ENCODE assay signal across 23 mouse cellular contexts in genomic region chr14:32707938-32708337, GRCm38 (mm10). TPM values are rescaled to one million over a fixed set of nuclear protein-coding genes. Genes with fewer than 3 reads are reported as not detected.
DNase-seq lines count a peak whose midpoint lies in the region; ATAC-seq and TF ChIP-seq lines count a peak whose summit lies in the region.
"Had no signal": no experiment of that assay in that cellular context is flagged by ENCODE, and none has a peak within 500 bp of the region (broad histone marks: within the 10 kb centered on the region; RNA-seq: fewer than 3 reads in every experiment).

No protein-coding gene starts in this region.

- no peaks in the 10 kb centered on the region for H3K36me3 ChIP-seq in heart, adult 2 months (ENCODE audit: control insufficient read depth, insufficient read depth, low read length)
- H3K36me3 ChIP-seq in heart, embryonic 11.5 days (ENCODE audit: control insufficient read depth, insufficient read depth, low read length) = no peaks in the 10 kb centered on the region
- H3K36me3 ChIP-seq in heart, embryonic 16.5 days (ENCODE audit: control insufficient read depth, insufficient read depth) = no peaks in the 10 kb centered on the region
- H3K36me3 ChIP-seq in stomach, postnatal 0 days (ENCODE audit: control insufficient read depth, insufficient read depth, low read length) = no peaks in the 10 kb centered on the region
- H3K36me3 ChIP-seq in midbrain, embryonic 10.5 days = no peaks in the 10 kb centered on the region
- H3K36me3 ChIP-seq in liver, embryonic 11.5 days (ENCODE audit: control insufficient read depth, insufficient read depth, low read length) = no peaks in the 10 kb centered on the region
- H3K36me3 ChIP-seq: forebrain, embryonic 12.5 days; hindbrain, embryonic 12.5 days had no signal

- H3K4me2 ChIP-seq in heart, embryonic 11.5 days = no peak overlapping the region
- no peak overlapping the region for H3K4me2 ChIP-seq in heart, embryonic 16.5 days (ENCODE audit: low read depth, low read length)
- no peak overlapping the region for H3K4me2 ChIP-seq in stomach, postnatal 0 days (replicated peaks; ENCODE audit: low read depth)
- no peak overlapping the region for H3K4me2 ChIP-seq in liver, embryonic 11.5 days
- H3K4me2 ChIP-seq: forebrain, embryonic 12.5 days; hindbrain, embryonic 12.5 days had no signal

- H3K79me2 ChIP-seq in heart, adult 2 months (replicated peaks; ENCODE audit: control insufficient read depth, insufficient read depth, low read length) = no peaks in the 10 kb centered on the region

- H3K9me3 ChIP-seq in heart, embryonic 11.5 days (replicated peaks; ENCODE audit: control insufficient read depth, low read length) = no peaks in the 10 kb centered on the region
- H3K9me3 ChIP-seq in heart, embryonic 16.5 days (replicated peaks; ENCODE audit: control insufficient read depth, low read length) = no peaks in the 10 kb centered on the region
- no peaks in the 10 kb centered on the region for H3K9me3 ChIP-seq in stomach, postnatal 0 days (ENCODE audit: control insufficient read depth, low read length)
- no peaks in the 10 kb centered on the region for H3K9me3 ChIP-seq in midbrain, embryonic 10.5 days (replicated peaks)
- no peaks in the 10 kb centered on the region for H3K9me3 ChIP-seq in liver, embryonic 11.5 days (ENCODE audit: control insufficient read depth, low read length)
- H3K9me3 ChIP-seq: forebrain, embryonic 12.5 days; hindbrain, embryonic 12.5 days had no signal

- peak; percentile 46; the same call in 1 of the 2 replicates for TF ChIP-seq EP300 in heart, adult 2 months (IDR thresholded peaks at IDR 0.05; ENCODE audit: insufficient read depth, low read depth, low read length)
- no peak for TF ChIP-seq EP300 in stomach, postnatal 0 days (optimal IDR thresholded peaks at IDR 0.05)

- intact Hi-C loops in heart, adult 2 months (cut with DNase I) = no loop called here
- intact Hi-C loops in gastrocnemius, postnatal 14 days (cut with DNase I; ENCODE audit: low total_unique reads) = no loop called here

- no peak for ATAC-seq in heart, embryonic 11.5 days (replicated peaks; ENCODE audit: insufficient number of reproducible peaks, low FRiP score, low TSS enrichment)
- peak; percentile 43; the same call in 1 of the 2 replicates for ATAC-seq in heart, embryonic 16.5 days (replicated peaks; ENCODE audit: extremely low read depth, insufficient read depth, low FRiP score)
- ATAC-seq in stomach, postnatal 0 days (ENCODE audit: low FRiP score, low TSS enrichment) = 0 out of 2 replicates have a peak, but pooled peaks have one; percentile 24
- ATAC-seq in liver, embryonic 11.5 days (replicated peaks; ENCODE audit: low FRiP score) = no peak

- TF ChIP-seq POLR2A in heart, adult 2 months (IDR thresholded peaks at IDR 0.05; ENCODE audit: insufficient read depth, low read depth, low read length) = no peak

- WGBS in heart, adult 2 months = 57% methylated on average over 8 of the region's 8 CpGs
- WGBS in heart, embryonic 11.5 days (ENCODE audit: insufficient replicate concordance) = 43% methylated on average over 8 of the region's 8 CpGs
- WGBS in heart, embryonic 16.5 days = 43% methylated on average over 8 of the region's 8 CpGs
- 59% methylated on average over 8 of the region's 8 CpGs for WGBS in stomach, postnatal 0 days
- WGBS in midbrain, embryonic 10.5 days = 70% methylated on average over 8 of the region's 8 CpGs
- 65% methylated on average over 8 of the region's 8 CpGs for WGBS in liver, embryonic 11.5 days

- no peak overlapping the region for H3K9ac ChIP-seq in heart, adult 2 months (ENCODE audit: low read depth, low read length)
- no peak overlapping the region for H3K9ac ChIP-seq in heart, embryonic 11.5 days (ENCODE audit: low read depth, low read length)
- H3K9ac ChIP-seq in heart, embryonic 16.5 days (ENCODE audit: low read length) = no peak overlapping the region
- H3K9ac ChIP-seq in stomach, postnatal 0 days (ENCODE audit: low read length) = no peak overlapping the region
- H3K9ac ChIP-seq in liver, embryonic 11.5 days (ENCODE audit: low read depth, low read length) = no peak overlapping the region
- H3K9ac ChIP-seq: forebrain, embryonic 12.5 days; hindbrain, embryonic 12.5 days had no signal

- H3K27ac ChIP-seq in heart, adult 2 months = peak overlapping the region; percentile 23; the same call in 1 of the 2 replicates
- H3K27ac ChIP-seq in heart, embryonic 11.5 days (ENCODE audit: low read depth, low read length) = no peak overlapping the region
- H3K27ac ChIP-seq in heart, embryonic 16.5 days (ENCODE audit: low read length) = no peak overlapping the region
- no peak overlapping the region for H3K27ac ChIP-seq in stomach, postnatal 0 days (replicated peaks)
- no peak overlapping the region for H3K27ac ChIP-seq in midbrain, embryonic 10.5 days (replicated peaks)
- no peak overlapping the region for H3K27ac ChIP-seq in liver, embryonic 11.5 days (ENCODE audit: low read depth, low read length)
- H3K27ac ChIP-seq: forebrain, embryonic 12.5 days; hindbrain, embryonic 12.5 days had no signal

- no peak for TF ChIP-seq CTCF in heart, adult 2 months (IDR thresholded peaks at IDR 0.05)
- no peak for TF ChIP-seq CTCF in stomach, postnatal 0 days (IDR thresholded peaks at IDR 0.05; ENCODE audit: low read depth)

- H3K4me3 ChIP-seq in heart, adult 2 months = no peak overlapping the region
- H3K4me3 ChIP-seq in heart, embryonic 11.5 days (ENCODE audit: low read depth, low read length) = no peak overlapping the region
- no peak overlapping the region for H3K4me3 ChIP-seq in heart, embryonic 16.5 days (ENCODE audit: low read length)
- H3K4me3 ChIP-seq in stomach, postnatal 0 days (ENCODE audit: low read depth, low read length) = no peak overlapping the region
- no peak overlapping the region for H3K4me3 ChIP-seq in midbrain, embryonic 10.5 days
- no peak overlapping the region for H3K4me3 ChIP-seq in liver, embryonic 11.5 days (ENCODE audit: low read depth, low read length)
- H3K4me3 ChIP-seq: forebrain, embryonic 12.5 days; hindbrain, embryonic 12.5 days had no signal

- no peaks in the 10 kb centered on the region for H3K27me3 ChIP-seq in heart, adult 2 months (ENCODE audit: control insufficient read depth, insufficient read depth, low read length)
- H3K27me3 ChIP-seq in heart, embryonic 11.5 days (ENCODE audit: control insufficient read depth, insufficient read depth, low read length) = no peaks in the 10 kb centered on the region; the same call in 1 of the 2 replicates
- H3K27me3 ChIP-seq in heart, embryonic 16.5 days (ENCODE audit: control insufficient read depth, insufficient read depth, low read length) = no peaks in the 10 kb centered on the region
- no peaks in the 10 kb centered on the region for H3K27me3 ChIP-seq in stomach, postnatal 0 days (ENCODE audit: control insufficient read depth, insufficient read depth, low read length)
- H3K27me3 ChIP-seq in midbrain, embryonic 10.5 days (ENCODE audit: low read depth, poor library complexity, severe bottlenecking) = no peaks in the 10 kb centered on the region
- H3K27me3 ChIP-seq in liver, embryonic 11.5 days (replicated peaks; ENCODE audit: control insufficient read depth, insufficient read depth, low read length) = no peaks in the 10 kb centered on the region
- H3K27me3 ChIP-seq: forebrain, embryonic 12.5 days; hindbrain, embryonic 12.5 days had no signal

- peaks cover 1% of the 10 kb centered on the region; the same call in 1 of the 2 replicates for H3K4me1 ChIP-seq in heart, adult 2 months (ENCODE audit: control insufficient read depth, insufficient read depth, low read length)
- H3K4me1 ChIP-seq in heart, embryonic 11.5 days (ENCODE audit: control insufficient read depth, insufficient read depth, low read length) = peaks cover 10% of the 10 kb centered on the region
- H3K4me1 ChIP-seq in heart, embryonic 16.5 days (ENCODE audit: control insufficient read depth, insufficient read depth, low read length) = 0 out of 2 replicates have a peak, but pooled peaks cover 4% of the 10 kb centered on the region
- no peaks in the 10 kb centered on the region for H3K4me1 ChIP-seq in stomach, postnatal 0 days (replicated peaks; ENCODE audit: control insufficient read depth, insufficient read depth)
- no peaks in the 10 kb centered on the region; the same call in 1 of the 2 replicates for H3K4me1 ChIP-seq in midbrain, embryonic 10.5 days
- no peaks in the 10 kb centered on the region for H3K4me1 ChIP-seq in liver, embryonic 11.5 days (replicated peaks; ENCODE audit: control insufficient read depth, insufficient read depth, low read length)
- H3K4me1 ChIP-seq: hindbrain, embryonic 12.5 days had no signal

- peak in 1 of 2 experiments; percentile 56 for DNase-seq in heart, adult 2 months
- peak; percentile 64 for DNase-seq in gastrocnemius, postnatal 14 days
- no peak for DNase-seq in stomach, postnatal 0 days (ENCODE audit: low spot score)
- DNase-seq in midbrain, embryonic 10.5 days (ENCODE audit: low spot score) = no peak
- DNase-seq in left cerebral cortex, adult 18-20 months (ENCODE audit: low spot score in 2 of 2) = no peak
- DNase-seq in liver, embryonic 11.5 days (ENCODE audit: low spot score) = no peak
- DNase-seq: adrenal gland, postnatal 25 days; cerebellum, adult 11-12 months; cerebellum, postnatal 25 days; kidney, adult 18-20 months; kidney, postnatal 10 days; layer of hippocampus, postnatal 36 days; left cerebral cortex, postnatal 4 days; lung, adult 2 months; lung, postnatal 36 days; thymus, adult 18-20 months; thymus, postnatal 4 days had no signal

RNA-seq across cellular contexts. Expression of gene 3425401B19Rik, which starts 22.8 kb away (rescaled TPM):
- 100 to 1,000 TPM in 1 of 2 experiments, 10 to 100 TPM in 1; 87.3 to 136 TPM for total RNA-seq in heart, adult 2 months (2021)
- 36.3 and 45.6 TPM in 2 replicates for polyA plus RNA-seq in heart, adult 2 months (2012; rRNA removed)
- 6.6 and 6.7 TPM in 2 replicates for polyA plus RNA-seq in heart, embryonic 11.5 days (2014; fragmentation: Nextera tagmentation; extraction: Ambion mirVana)
- 100 to 1,000 TPM; 214 to 233 TPM for total RNA-seq in gastrocnemius, postnatal 14 days (2021)
- polyA plus RNA-seq in heart, embryonic 16.5 days (2015; fragmentation: Nextera tagmentation; extraction: Ambion mirVana) = 8.4 and 10.4 TPM in 2 replicates
- 0.02 TPM in 1 of 2 replicates, not detected in the other for polyA plus RNA-seq in stomach, postnatal 0 days (2015; fragmentation: Nextera tagmentation; extraction: Ambion mirVana)
- 0.09 and 0.27 TPM in 2 replicates for polyA plus RNA-seq in midbrain, embryonic 10.5 days (2016; fragmentation: Nextera tagmentation; extraction: Ambion mirVana)
- under 1 TPM; 0.16 to 0.47 TPM for total RNA-seq in left cerebral cortex, adult 18-20 months (2021)
- polyA plus RNA-seq in liver, embryonic 11.5 days (2014; fragmentation: Nextera tagmentation; extraction: Ambion mirVana) = not detected in 2 replicates
- total RNA-seq: left cerebral cortex, postnatal 4 days had no signal
- polyA plus RNA-seq: embryonic facial prominence, embryonic 11.5 days; forebrain, embryonic 12.5 days; liver, adult 2 months had no signal

Comparison
In these comparisons a context has a peak if more than half of its experiments do, and no peak if none do; other contexts are left out.
1. ATAC-seq: peak in heart, embryonic 16.5 days (single experiment) and stomach, postnatal 0 days (single experiment); none in heart, embryonic 11.5 days (single experiment) and liver, embryonic 11.5 days (single experiment).